Mouse (Mus musculus): ENCODE results near the gene Eprs. TPM values are rescaled to one million over a fixed set of nuclear protein-coding genes. Genes with fewer than 3 reads are reported as not detected.

Eprs gene
- polyA plus RNA-seq, 1 experiment from 2014 or later: 112 TPM

- peak overlapping the region; percentile 94 for H3K4me2 ChIP-seq
- H3K9me3 ChIP-seq: no peaks in the 10 kb centered on the region
- no peak for ATAC-seq (ENCODE audit: extremely low read depth, insufficient number of reproducible peaks, low FRiP score, low TSS enrichment)
These were observed 810 bp downstream of the Eprs start for GRCm38 (mm10) chr1:185363526-185364182.

GRCm38 (mm10) chr1:185364183-185364540 is 1.3 kb downstream of the Eprs start:
- no peaks in the 10 kb centered on the region for H3K9me3 ChIP-seq
- H3K4me1 ChIP-seq: peaks cover 31% of the 10 kb centered on the region
- H3K27me3 ChIP-seq (replicated peaks): no peaks in the 10 kb centered on the region
- H3K36me3 ChIP-seq: peaks cover 20% of the 10 kb centered on the region
- H3K27ac ChIP-seq (replicated peaks): peak overlapping the region; percentile 95
- no peak for ATAC-seq (ENCODE audit: extremely low read depth, insufficient number of reproducible peaks, low FRiP score, low TSS enrichment)
- H3K4me2 ChIP-seq: peak overlapping the region; percentile 94
- WGBS: 14% methylated on average over 6 of the region's 6 CpGs
- H3K4me3 ChIP-seq: peak overlapping the region; percentile 98
- peak overlapping the region; percentile 96 for H3K9ac ChIP-seq

More at GRCm38 (mm10) chr1:185363526-185364182, 810 bp downstream of the Eprs start:
- Histone ChIP-seq H3K9ac (peak overlapping the region; percentile 96), H3K4me3 (peak overlapping the region; percentile 98), H3K27ac (replicated peaks) (peak overlapping the region; percentile 95), H3K4me1 (peaks cover 31% of the 10 kb centered on the region), H3K36me3 (peaks cover 20% of the 10 kb centered on the region), H3K27me3 (replicated peaks) (no peaks in the 10 kb centered on the region)
- 2% methylated on average over 22 of the region's 22 CpGs for WGBS

GRCm38 (mm10) chr1:185367383-185367782 is 4.5 kb downstream of the Eprs start:
- no peak overlapping the region for H3K27ac ChIP-seq (replicated peaks)
- 81% methylated on average over 6 of the region's 6 CpGs for WGBS
- no peak overlapping the region for H3K4me2 ChIP-seq
- H3K27me3 ChIP-seq (replicated peaks): no peaks in the 10 kb centered on the region
- no peak for ATAC-seq (ENCODE audit: extremely low read depth, insufficient number of reproducible peaks, low FRiP score, low TSS enrichment)
- H3K4me3 ChIP-seq: no peak overlapping the region
- H3K36me3 ChIP-seq: peaks cover 43% of the 10 kb centered on the region
- peaks cover 24% of the 10 kb centered on the region for H3K4me1 ChIP-seq
- no peak overlapping the region for H3K9ac ChIP-seq
- H3K9me3 ChIP-seq: no peaks in the 10 kb centered on the region

GRCm38 (mm10) chr1:185369979-185370378 is 7.1 kb downstream of the Eprs start:
- no peak for ATAC-seq (ENCODE audit: extremely low read depth, insufficient number of reproducible peaks, low FRiP score, low TSS enrichment)

GRCm38 (mm10) chr1:185376390-185376789 is 13.5 kb downstream of the Eprs start:
- H3K4me2 ChIP-seq: no peak overlapping the region
- no peak overlapping the region for H3K27ac ChIP-seq (replicated peaks)
- no peaks in the 10 kb centered on the region for H3K4me1 ChIP-seq
- H3K9me3 ChIP-seq: no peaks in the 10 kb centered on the region
- peaks cover 98% of the 10 kb centered on the region for H3K36me3 ChIP-seq
- no peak overlapping the region for H3K9ac ChIP-seq
- no peak for ATAC-seq (ENCODE audit: extremely low read depth, insufficient number of reproducible peaks, low FRiP score, low TSS enrichment)
- no peak overlapping the region for H3K4me3 ChIP-seq
- no peaks in the 10 kb centered on the region for H3K27me3 ChIP-seq (replicated peaks)

More at GRCm38 (mm10) chr1:185369979-185370378, 7.1 kb downstream of the Eprs start:
- H3K27me3 ChIP-seq (replicated peaks): no peaks in the 10 kb centered on the region
- H3K4me1 ChIP-seq: peaks cover 12% of the 10 kb centered on the region
- H3K36me3 ChIP-seq: peaks cover 67% of the 10 kb centered on the region
- 92% methylated on average over 6 of the region's 6 CpGs for WGBS
- H3K4me2 ChIP-seq: no peak overlapping the region
- no peak overlapping the region for H3K9ac ChIP-seq
- no peak overlapping the region for H3K27ac ChIP-seq (replicated peaks)
- H3K9me3 ChIP-seq: no peaks in the 10 kb centered on the region
- no peak overlapping the region for H3K4me3 ChIP-seq

GRCm38 (mm10) chr1:185377429-185377828 is 14.6 kb downstream of the Eprs start:
- H3K4me2 ChIP-seq: no peak overlapping the region
- 92% methylated on average over 2 of the region's 2 CpGs for WGBS
- no peaks in the 10 kb centered on the region for H3K27me3 ChIP-seq (replicated peaks)
- H3K4me3 ChIP-seq: no peak overlapping the region
- no peaks in the 10 kb centered on the region for H3K9me3 ChIP-seq
- no peak overlapping the region for H3K27ac ChIP-seq (replicated peaks)
- H3K36me3 ChIP-seq: peaks cover 97% of the 10 kb centered on the region
- no peak for ATAC-seq (ENCODE audit: extremely low read depth, insufficient number of reproducible peaks, low FRiP score, low TSS enrichment)
- no peaks in the 10 kb centered on the region for H3K4me1 ChIP-seq
- no peak overlapping the region for H3K9ac ChIP-seq

GRCm38 (mm10) chr1:185401615-185402014 is 38.8 kb downstream of the Eprs start:
- Histone ChIP-seq H3K4me1 (peaks cover 12% of the 10 kb centered on the region), H3K36me3 (peaks cover 91% of the 10 kb centered on the region), H3K9ac (no peak overlapping the region), H3K27me3 (replicated peaks) (no peaks in the 10 kb centered on the region), H3K27ac (replicated peaks) (no peak overlapping the region), H3K4me3 (no peak overlapping the region), H3K4me2 (no peak overlapping the region), H3K9me3 (no peaks in the 10 kb centered on the region)
- ATAC-seq (ENCODE audit: extremely low read depth, insufficient number of reproducible peaks, low FRiP score, low TSS enrichment): no peak
- WGBS: 95% methylated on average over 5 of the region's 5 CpGs

- Histone ChIP-seq H3K4me2 (no peak overlapping the region), H3K9ac (no peak overlapping the region), H3K36me3 (peaks cover 92% of the 10 kb centered on the region), H3K4me1 (peaks cover 12% of the 10 kb centered on the region), H3K27ac (replicated peaks) (no peak overlapping the region), H3K9me3 (no peaks in the 10 kb centered on the region), H3K27me3 (replicated peaks) (no peaks in the 10 kb centered on the region), H3K4me3 (no peak overlapping the region)
- ATAC-seq (ENCODE audit: extremely low read depth, insufficient number of reproducible peaks, low FRiP score, low TSS enrichment): no peak
- 28% methylated on average over 2 of the region's 2 CpGs for WGBS
These were observed 41.2 kb downstream of the Eprs start for GRCm38 (mm10) chr1:185404021-185404420.

GRCm38 (mm10) chr1:185405921-185406320 is 43.1 kb downstream of the Eprs start:
- 60% methylated on average over 10 of the region's 10 CpGs for WGBS
- no peaks in the 10 kb centered on the region for H3K27me3 ChIP-seq (replicated peaks)
- H3K9me3 ChIP-seq: no peaks in the 10 kb centered on the region
- peaks cover 92% of the 10 kb centered on the region for H3K36me3 ChIP-seq
- no peak overlapping the region for H3K9ac ChIP-seq
- no peak overlapping the region for H3K4me3 ChIP-seq
- ATAC-seq (ENCODE audit: extremely low read depth, insufficient number of reproducible peaks, low FRiP score, low TSS enrichment): no peak
- no peak overlapping the region for H3K4me2 ChIP-seq
- H3K4me1 ChIP-seq: peaks cover 12% of the 10 kb centered on the region
- H3K27ac ChIP-seq (replicated peaks): no peak overlapping the region

GRCm38 (mm10) chr1:185409831-185410230 is 47.0 kb downstream of the Eprs start:
- no peak overlapping the region for H3K4me3 ChIP-seq
- H3K9ac ChIP-seq: no peak overlapping the region
- H3K9me3 ChIP-seq: no peaks in the 10 kb centered on the region
- WGBS: 69% methylated on average over 3 of the region's 3 CpGs
- peaks cover 9% of the 10 kb centered on the region for H3K4me1 ChIP-seq
- H3K36me3 ChIP-seq: peaks cover 93% of the 10 kb centered on the region
- H3K4me2 ChIP-seq: no peak overlapping the region
- ATAC-seq (ENCODE audit: extremely low read depth, insufficient number of reproducible peaks, low FRiP score, low TSS enrichment): no peak
- H3K27ac ChIP-seq (replicated peaks): no peak overlapping the region
- H3K27me3 ChIP-seq (replicated peaks): no peaks in the 10 kb centered on the region

GRCm38 (mm10) chr1:185418011-185418410 is 55.2 kb downstream of the Eprs start:
- H3K27me3 ChIP-seq (replicated peaks): no peaks in the 10 kb centered on the region
- H3K9ac ChIP-seq: no peak overlapping the region
- H3K4me2 ChIP-seq: no peak overlapping the region
- WGBS: 88% methylated on average over 9 of the region's 9 CpGs
- H3K36me3 ChIP-seq: peaks cover 93% of the 10 kb centered on the region
- no peak overlapping the region for H3K27ac ChIP-seq (replicated peaks)
- H3K4me1 ChIP-seq: 0 out of 2 replicates have a peak, but pooled peaks cover 4% of the 10 kb centered on the region
- no peak overlapping the region for H3K4me3 ChIP-seq
- H3K9me3 ChIP-seq: no peaks in the 10 kb centered on the region
- ATAC-seq (ENCODE audit: extremely low read depth, insufficient number of reproducible peaks, low FRiP score, low TSS enrichment): no peak

- WGBS: 77% methylated on average over 5 of the region's 5 CpGs
- no peak for ATAC-seq (ENCODE audit: extremely low read depth, insufficient number of reproducible peaks, low FRiP score, low TSS enrichment)
- Histone ChIP-seq H3K36me3 (peaks cover 94% of the 10 kb centered on the region), H3K4me1 (0 out of 2 replicates have a peak, but pooled peaks cover 4% of the 10 kb centered on the region), H3K4me2 (no peak overlapping the region), H3K27me3 (replicated peaks) (no peaks in the 10 kb centered on the region), H3K4me3 (no peak overlapping the region), H3K27ac (replicated peaks) (no peak overlapping the region), H3K9ac (no peak overlapping the region), H3K9me3 (no peaks in the 10 kb centered on the region)
These were observed 57.0 kb downstream of the Eprs start for GRCm38 (mm10) chr1:185419805-185420204.

Measured in heart, embryonic 13.5 days (tissue).